In the genomic region with DNA sequence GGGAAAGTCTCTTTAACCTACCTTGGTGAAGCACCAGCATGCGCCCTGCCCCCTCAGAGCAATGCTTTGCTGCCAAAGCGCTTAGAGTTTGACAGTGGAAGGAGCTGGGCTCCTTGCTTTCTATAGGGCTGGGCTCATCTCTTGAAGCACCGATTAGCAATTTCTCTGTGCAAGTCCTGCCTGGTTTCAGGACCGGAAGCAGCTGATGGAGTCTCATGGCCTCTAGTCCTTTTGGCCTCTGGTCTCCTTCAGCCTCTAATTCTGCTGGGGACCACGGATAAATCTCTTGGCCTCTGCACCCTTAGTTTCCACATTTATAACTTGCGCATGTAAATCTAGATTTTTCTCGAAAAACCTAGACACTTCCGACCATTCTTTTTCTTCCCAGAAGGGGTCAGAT, we compare ENCODE assay signal across 16 mouse cellular contexts. TPM values are rescaled to one million over a fixed set of nuclear protein-coding genes. Genes with fewer than 3 reads are reported as not detected.
DNase-seq lines count a peak whose midpoint lies in the region; ATAC-seq lines count a peak whose summit lies in the region.
"Had no signal": no experiment of that assay in that cellular context is flagged by ENCODE, and none has a peak within 500 bp of the region (broad histone marks: within the 10 kb centered on the region; RNA-seq: fewer than 3 reads in every experiment).

No protein-coding gene starts in this region.

- no peak for DNase-seq in forebrain, embryonic 14.5 days (ENCODE audit: low spot score)
- peak; percentile 20 for DNase-seq in retina, embryonic 14.5 days (ENCODE audit: low spot score)
- no peak for DNase-seq in retina, postnatal 1 day
- DNase-seq in limb, embryonic 11.5 days (ENCODE audit: low spot score) = peak; percentile 56
- no peak for DNase-seq in Muller cell, postnatal 12 days (ENCODE audit: inconsistent ontology term)
- DNase-seq in yolk sac, embryonic 10.5 days (ENCODE audit: low spot score) = no peak
- no peak for DNase-seq in adrenal gland, postnatal 36 days
- DNase-seq: cerebellum, adult 2 months; heart, adult 18-20 months; lung, adult 2 months; right cerebral cortex, postnatal 14 days had no signal

- peak overlapping the region; percentile 26; the same call in 1 of the 2 replicates for H3K4me2 ChIP-seq in forebrain, embryonic 12.5 days
- H3K4me2 ChIP-seq in forebrain, embryonic 14.5 days (ENCODE audit: low read length) = no peak overlapping the region
- H3K4me2 ChIP-seq in limb, embryonic 11.5 days (ENCODE audit: low read depth, severe bottlenecking) = peak overlapping the region; percentile 95

- ATAC-seq in forebrain, embryonic 12.5 days (ENCODE audit: low FRiP score) = no peak
- ATAC-seq in forebrain, embryonic 14.5 days = no peak
- ATAC-seq in limb, embryonic 11.5 days (ENCODE audit: insufficient number of reproducible peaks, low FRiP score, low TSS enrichment, low read depth) = no peak

- peak overlapping the region; percentile 25; the same call in 1 of the 2 replicates for H3K4me3 ChIP-seq in forebrain, embryonic 12.5 days (replicated peaks)
- no peak overlapping the region for H3K4me3 ChIP-seq in forebrain, embryonic 14.5 days (ENCODE audit: low read depth, low read length)
- peak overlapping the region; percentile 74 for H3K4me3 ChIP-seq in limb, embryonic 11.5 days (ENCODE audit: low read depth, low read length)
- H3K4me3 ChIP-seq: layer of hippocampus, adult 2 months had no signal

- H3K9me3 ChIP-seq in forebrain, embryonic 12.5 days = no peaks in the 10 kb centered on the region
- H3K9me3 ChIP-seq in forebrain, embryonic 14.5 days (replicated peaks; ENCODE audit: control insufficient read depth, low read length) = no peaks in the 10 kb centered on the region
- H3K9me3 ChIP-seq in limb, embryonic 11.5 days (ENCODE audit: control insufficient read depth, low read length) = no peaks in the 10 kb centered on the region

- peaks cover 39% of the 10 kb centered on the region for H3K4me1 ChIP-seq in forebrain, embryonic 12.5 days
- peaks cover 7% of the 10 kb centered on the region for H3K4me1 ChIP-seq in forebrain, embryonic 14.5 days (ENCODE audit: control insufficient read depth, insufficient read depth, low read length)
- H3K4me1 ChIP-seq in limb, embryonic 11.5 days (ENCODE audit: control insufficient read depth, insufficient read depth, low read length) = peaks cover 27% of the 10 kb centered on the region

- H3K9ac ChIP-seq in forebrain, embryonic 12.5 days = no peak overlapping the region
- H3K9ac ChIP-seq in forebrain, embryonic 14.5 days (ENCODE audit: low read length) = no peak overlapping the region
- H3K9ac ChIP-seq in limb, embryonic 11.5 days (ENCODE audit: low read length) = peak overlapping the region; percentile 90

- no peak overlapping the region for H3K27ac ChIP-seq in forebrain, embryonic 12.5 days
- no peak overlapping the region for H3K27ac ChIP-seq in forebrain, embryonic 14.5 days (ENCODE audit: low read depth, low read length)
- H3K27ac ChIP-seq in limb, embryonic 11.5 days (replicated peaks; ENCODE audit: low read depth, low read length) = no peak overlapping the region
- H3K27ac ChIP-seq: layer of hippocampus, adult 2 months had no signal

- WGBS in forebrain, embryonic 12.5 days = 7% methylated on average over 8 of the region's 8 CpGs
- 9% methylated on average over 8 of the region's 8 CpGs for WGBS in forebrain, embryonic 14.5 days
- 15% methylated on average over 8 of the region's 8 CpGs for WGBS in limb, embryonic 11.5 days

- H3K36me3 ChIP-seq in forebrain, embryonic 12.5 days (replicated peaks) = no peaks in the 10 kb centered on the region
- no peaks in the 10 kb centered on the region for H3K36me3 ChIP-seq in forebrain, embryonic 14.5 days (ENCODE audit: control insufficient read depth, insufficient read depth, low read length)
- H3K36me3 ChIP-seq in limb, embryonic 11.5 days (ENCODE audit: control insufficient read depth, insufficient read depth, low read length) = no peaks in the 10 kb centered on the region
- H3K36me3 ChIP-seq: G1E had no signal

- peaks cover 99% of the 10 kb centered on the region for H3K27me3 ChIP-seq in forebrain, embryonic 12.5 days
- peaks cover 85% of the 10 kb centered on the region for H3K27me3 ChIP-seq in forebrain, embryonic 14.5 days (replicated peaks; ENCODE audit: control insufficient read depth, insufficient read depth, low read length)
- peaks cover 46% of the 10 kb centered on the region for H3K27me3 ChIP-seq in limb, embryonic 11.5 days (ENCODE audit: control insufficient read depth, insufficient read depth, low read length)

RNA-seq across cellular contexts. Expression of gene Msx1, which starts 3.7 kb away (rescaled TPM):
- polyA plus RNA-seq in forebrain, embryonic 12.5 days (2016; fragmentation: Nextera tagmentation; extraction: Ambion mirVana) = 40.3 and 67.9 TPM in 2 replicates
- polyA plus RNA-seq in forebrain, embryonic 14.5 days (2014; fragmentation: Nextera tagmentation; extraction: Ambion mirVana) = 12.5 and 16.1 TPM in 2 replicates
- polyA plus RNA-seq in limb, embryonic 11.5 days (2014; fragmentation: Nextera tagmentation; extraction: Ambion mirVana) = 218 and 235 TPM in 2 replicates
- total RNA-seq in adrenal gland, postnatal 36 days (2021) = 1 to 10 TPM; 1.2 to 3.0 TPM
- total RNA-seq: G1E; megakaryocyte, adult 5-6 weeks; neutrophil, adult 5-6 weeks had no signal
- polyA plus RNA-seq: G1E had no signal

Comparison
In these comparisons a context has a peak if more than half of its experiments do, and no peak if none do; other contexts are left out.
1. DNase-seq: peak in retina, embryonic 14.5 days (single experiment) and limb, embryonic 11.5 days (single experiment); none in forebrain, embryonic 14.5 days (single experiment), retina, postnatal 1 day (single experiment), Muller cell, postnatal 12 days (single experiment), yolk sac, embryonic 10.5 days (single experiment) and adrenal gland, postnatal 36 days (0 of 2).